Mouse (Mus musculus) ovary, postnatal 14 days (tissue): ENCODE measurements around the gene Dip2b.

ENCODE experiments used
- DNase-seq: peaks from one replicate; pipeline ENCODE4 v3.0.0; 2022; ENCODE audit warnings: low spot score

Gene Dip2b

DNA sequence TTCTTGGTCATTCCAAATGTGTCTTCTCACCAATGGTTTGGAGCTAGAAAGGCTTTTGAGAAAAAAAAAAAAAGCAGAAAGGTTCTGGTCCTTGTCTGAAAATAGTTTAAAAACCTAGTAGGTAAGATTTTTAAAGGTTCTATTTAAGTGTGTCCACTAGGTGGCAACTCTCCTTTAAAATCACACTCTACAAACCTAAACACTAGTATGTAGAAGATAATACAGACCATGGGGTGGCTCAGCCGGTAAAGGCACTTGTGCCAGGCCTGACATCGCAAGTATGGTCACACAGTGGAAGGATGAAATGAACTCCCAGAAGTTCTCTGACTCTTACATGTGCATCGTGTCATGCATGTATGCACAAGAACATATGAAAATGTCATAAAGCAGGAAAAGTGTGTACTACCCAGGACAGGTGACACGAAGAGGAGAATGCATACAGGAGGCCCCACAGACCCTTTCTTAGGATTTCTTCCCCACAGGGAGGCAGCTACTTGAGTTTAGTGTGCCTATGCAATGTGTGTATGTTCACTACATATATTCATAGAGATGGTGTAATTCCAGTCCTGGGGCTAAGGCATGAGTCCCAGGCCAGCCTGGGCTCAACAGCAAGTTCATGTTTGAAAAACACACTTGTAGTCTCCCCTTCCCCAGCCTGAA is 224.9 kb downstream of the Dip2b start:
- DNase-seq, result no peak

DNA sequence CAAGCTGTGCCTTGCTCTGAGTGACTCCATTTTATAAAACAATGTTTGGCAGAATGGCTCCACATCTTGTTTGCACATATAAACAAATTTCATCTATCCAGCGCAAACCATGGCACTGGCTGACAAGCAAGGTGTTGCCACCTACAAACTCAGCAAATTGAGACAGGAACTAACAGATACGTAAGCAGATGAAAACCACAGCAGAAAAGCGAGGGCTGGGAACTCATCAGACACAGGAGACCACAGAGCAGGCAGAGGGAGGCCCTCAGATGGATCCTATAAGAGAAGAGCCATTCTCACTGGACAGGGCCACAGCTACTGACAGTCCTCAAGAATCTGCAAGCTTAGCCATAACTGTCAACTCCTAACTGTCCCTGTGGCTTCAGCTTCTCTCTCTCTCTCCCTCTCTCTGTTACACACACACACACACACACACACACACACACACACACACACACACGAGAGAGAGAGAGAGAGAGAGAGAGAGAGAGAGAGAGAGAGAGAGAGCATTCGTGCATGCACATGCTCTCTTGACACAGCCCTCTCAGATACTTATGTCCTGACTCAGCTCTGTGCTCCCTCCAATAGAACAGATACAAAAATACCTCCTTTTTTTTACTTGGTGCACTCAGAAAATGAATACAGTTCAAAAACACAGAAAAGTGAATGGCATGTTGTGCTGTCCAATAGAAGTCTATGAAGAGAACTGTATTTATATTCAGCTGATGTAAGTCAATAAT is 227.3 kb downstream of the Dip2b start:
- no peak for DNase-seq

DNA sequence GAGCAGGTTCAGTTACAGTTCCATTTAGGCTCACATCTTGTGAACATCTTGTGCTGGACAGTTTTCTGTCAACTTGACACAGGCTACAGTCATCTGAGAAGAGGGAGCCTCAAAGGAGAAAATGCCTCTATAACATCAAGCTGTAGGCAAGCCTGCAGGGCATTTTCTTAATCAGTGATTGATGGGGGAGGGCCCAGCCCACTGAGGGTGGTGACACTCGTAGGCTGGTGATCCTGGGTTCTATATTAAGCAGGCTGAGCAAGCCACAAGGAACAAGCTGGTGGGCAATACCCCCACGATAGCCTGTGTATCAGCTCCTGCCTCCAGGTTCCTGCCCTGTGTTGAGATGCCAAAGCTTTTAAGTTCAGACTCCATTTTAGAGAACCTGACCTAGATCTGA is 230.5 kb downstream of the Dip2b start:
- DNase-seq, result no peak
